Mouse (Mus musculus): ENCODE measurements around the gene Ogg1. TPM values are rescaled to one million over a fixed set of nuclear protein-coding genes. Genes with fewer than 3 reads are reported as not detected.

Ogg1 gene
- polyA plus RNA-seq, 1 experiment from 2014 or later, result 13.6 TPM

DNA sequence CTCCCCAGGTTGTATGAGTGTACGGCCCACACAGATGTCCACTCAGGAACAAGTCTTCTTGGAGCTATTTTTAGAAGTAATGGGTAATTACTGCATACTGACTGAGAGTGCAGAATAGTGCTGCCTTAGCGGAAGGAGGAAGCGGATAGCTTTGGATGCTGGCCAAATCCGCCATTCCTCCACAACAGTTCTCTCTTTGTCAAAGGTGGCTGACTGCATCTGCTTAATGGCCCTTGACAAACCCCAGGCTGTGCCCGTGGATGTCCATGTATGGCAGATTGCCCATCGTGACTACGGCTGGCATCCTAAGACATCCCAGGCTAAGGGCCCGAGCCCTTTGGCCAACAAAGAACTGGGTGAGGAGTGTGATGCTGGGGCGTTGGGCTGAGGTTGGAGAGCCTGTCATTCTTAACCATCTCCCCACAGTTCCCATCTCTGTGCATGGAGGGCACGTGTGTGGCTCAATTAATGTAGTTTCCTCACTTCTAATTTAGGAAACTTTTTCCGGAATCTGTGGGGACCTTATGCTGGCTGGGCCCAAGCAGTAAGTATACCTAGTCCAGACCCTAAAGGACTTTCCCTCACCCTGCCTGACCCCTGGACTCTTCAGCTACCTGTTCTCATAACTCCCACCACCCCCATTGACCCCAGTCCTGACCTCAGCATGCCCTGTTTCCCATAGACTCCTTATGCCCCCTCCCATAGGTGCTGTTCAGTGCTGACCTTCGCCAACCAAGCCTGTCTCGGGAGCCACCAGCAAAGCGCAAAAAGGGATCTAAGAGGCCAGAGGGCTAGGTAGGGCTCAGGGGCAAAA lies 6.6 kb downstream of the Ogg1 start:
- 89% methylated on average over 14 of the region's 14 CpGs for WGBS
- H3K36me3 ChIP-seq, result peaks cover 65% of the 10 kb centered on the region
- ATAC-seq (ENCODE audit: low FRiP score, low read depth), result peak; percentile 55; the same call in 1 of the 2 replicates
- no peak overlapping the region for H3K4me3 ChIP-seq
- no peak overlapping the region for H3K9ac ChIP-seq (replicated peaks)
- no peaks in the 10 kb centered on the region for H3K9me3 ChIP-seq
- H3K4me1 ChIP-seq, result 0 out of 2 replicates have a peak, but pooled peaks cover 5% of the 10 kb centered on the region
- H3K27ac ChIP-seq (replicated peaks), result no peak overlapping the region
- no peak overlapping the region for H3K4me2 ChIP-seq (replicated peaks)
- H3K27me3 ChIP-seq, result no peaks in the 10 kb centered on the region

GRCm38 (mm10) chr6:113334216-113334615 lies 7.4 kb downstream of the Ogg1 start:
- no peak overlapping the region for H3K4me3 ChIP-seq
- H3K27me3 ChIP-seq, result no peaks in the 10 kb centered on the region
- WGBS, result 77% methylated on average over 6 of the region's 6 CpGs
- ATAC-seq (ENCODE audit: low FRiP score, low read depth), result no peak
- H3K4me1 ChIP-seq, result 0 out of 2 replicates have a peak, but pooled peaks cover 5% of the 10 kb centered on the region
- no peak overlapping the region for H3K27ac ChIP-seq (replicated peaks)
- no peaks in the 10 kb centered on the region for H3K9me3 ChIP-seq
- H3K9ac ChIP-seq (replicated peaks), result no peak overlapping the region
- H3K36me3 ChIP-seq, result peaks cover 70% of the 10 kb centered on the region
- H3K4me2 ChIP-seq (replicated peaks), result no peak overlapping the region

GRCm38 (mm10) chr6:113336852-113337620 lies 10.3 kb downstream of the Ogg1 start:
- Histone ChIP-seq H3K4me3 (no peak overlapping the region), H3K4me1 (peaks cover 6% of the 10 kb centered on the region; the same call in 1 of the 2 replicates), H3K36me3 (peaks cover 68% of the 10 kb centered on the region), H3K27ac (replicated peaks) (no peak overlapping the region), H3K4me2 (replicated peaks) (no peak overlapping the region), H3K27me3 (no peaks in the 10 kb centered on the region), H3K9ac (replicated peaks) (no peak overlapping the region), H3K9me3 (no peaks in the 10 kb centered on the region)
- WGBS, result 82% methylated on average over 8 of the region's 8 CpGs
- no peak for ATAC-seq (ENCODE audit: low FRiP score, low read depth)

DNA sequence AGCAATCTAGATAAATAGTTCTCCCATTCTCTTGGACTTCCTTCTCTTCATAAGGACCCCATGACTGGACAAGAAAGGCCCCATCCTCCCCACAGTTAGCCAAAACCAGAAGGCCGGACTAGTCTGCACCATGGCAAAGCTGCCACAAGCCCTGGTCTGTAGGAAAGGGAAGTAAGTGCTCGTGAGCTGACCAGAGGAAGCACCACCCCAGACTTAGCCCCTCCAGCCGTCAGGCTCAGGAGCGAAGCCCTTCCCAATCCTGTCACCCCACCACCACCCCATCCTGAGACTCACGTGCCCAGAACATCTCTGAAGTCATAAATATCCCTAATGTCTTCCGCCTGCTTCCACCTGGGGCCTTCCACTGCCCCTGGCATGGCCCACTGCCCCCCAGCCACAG lies 14.8 kb downstream of the Ogg1 start:
- no peak for ATAC-seq (ENCODE audit: low FRiP score, low read depth)
- peaks cover 31% of the 10 kb centered on the region for H3K36me3 ChIP-seq
- H3K4me3 ChIP-seq, result no peak overlapping the region
- H3K27ac ChIP-seq (replicated peaks), result no peak overlapping the region
- peaks cover 24% of the 10 kb centered on the region for H3K4me1 ChIP-seq
- no peak overlapping the region; the same call in 1 of the 2 replicates for H3K9ac ChIP-seq (replicated peaks)
- H3K9me3 ChIP-seq, result no peaks in the 10 kb centered on the region
- H3K27me3 ChIP-seq, result no peaks in the 10 kb centered on the region
- 79% methylated on average over 6 of the region's 6 CpGs for WGBS
- H3K4me2 ChIP-seq (replicated peaks), result no peak overlapping the region

DNA sequence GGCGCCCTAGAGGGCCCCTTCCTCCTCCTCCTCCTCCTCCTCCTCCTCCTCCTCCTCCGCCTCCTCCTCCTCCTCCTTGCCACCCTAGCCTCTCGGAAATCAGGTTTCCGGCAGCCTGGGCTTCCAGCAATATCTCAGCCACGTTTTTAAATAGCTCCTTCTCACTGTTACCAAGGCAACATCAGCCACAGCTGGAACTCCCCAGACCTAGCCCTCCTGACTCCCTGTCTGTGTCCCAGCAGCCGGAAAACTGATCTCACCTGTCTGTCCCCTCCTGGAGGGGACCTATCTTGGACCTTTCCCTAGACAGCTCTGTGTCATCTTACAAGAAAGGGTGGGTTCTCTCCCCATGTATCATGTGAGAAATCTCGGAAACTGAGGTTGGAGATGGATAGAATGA lies 15.5 kb downstream of the Ogg1 start:
- Histone ChIP-seq H3K9me3 (no peaks in the 10 kb centered on the region), H3K4me2 (replicated peaks) (peak overlapping the region; percentile 78), H3K9ac (replicated peaks) (no peak overlapping the region), H3K4me1 (peaks cover 24% of the 10 kb centered on the region), H3K27me3 (no peaks in the 10 kb centered on the region), H3K4me3 (no peak overlapping the region), H3K36me3 (peaks cover 26% of the 10 kb centered on the region), H3K27ac (replicated peaks) (0 out of 2 replicates have a peak overlapping the region, but pooled peaks have one; percentile 15)
- WGBS, result 51% methylated on average over 4 of the region's 7 CpGs
- ATAC-seq (ENCODE audit: low FRiP score, low read depth), result no peak

GRCm38 (mm10) chr6:113343177-113344092 lies 16.7 kb downstream of the Ogg1 start, which contains the start of gene Camk1:
Gene Camk1, minus strand, starts transcription at chr6:113343984.
- Histone ChIP-seq H3K27ac (replicated peaks) (no peak within 1 kb of the TSS; the same call in 1 of the 2 replicates), H3K4me3 (peak within 1 kb of the TSS; percentile 62), H3K4me1 (peaks cover 24% of the 10 kb centered on the region), H3K27me3 (no peaks in the 10 kb centered on the region), H3K36me3 (peaks cover 17% of the 10 kb centered on the region), H3K9ac (replicated peaks) (peak within 1 kb of the TSS; percentile 81), H3K9me3 (no peaks in the 10 kb centered on the region), H3K4me2 (replicated peaks) (peak within 1 kb of the TSS; percentile 78)
- 16% methylated on average over 32 of the region's 32 CpGs for WGBS
- ATAC-seq (ENCODE audit: low FRiP score, low read depth), result peak; percentile 83

- H3K4me2 ChIP-seq (replicated peaks), result peak overlapping the region; percentile 78
- 62% methylated on average over 2 of the region's 2 CpGs for WGBS
- peaks cover 9% of the 10 kb centered on the region for H3K36me3 ChIP-seq
- H3K4me1 ChIP-seq, result peaks cover 24% of the 10 kb centered on the region
- H3K9me3 ChIP-seq, result no peaks in the 10 kb centered on the region
- peak; percentile 1; the same call in 1 of the 2 replicates for ATAC-seq (ENCODE audit: low FRiP score, low read depth)
- H3K4me3 ChIP-seq, result peak overlapping the region; percentile 62; the same call in 1 of the 2 replicates
- no peak overlapping the region for H3K9ac ChIP-seq (replicated peaks)
- no peaks in the 10 kb centered on the region for H3K27me3 ChIP-seq
- H3K27ac ChIP-seq (replicated peaks), result no peak overlapping the region
Measured at GRCm38 (mm10) chr6:113344321-113344720, 17.5 kb downstream of the Ogg1 start.

GRCm38 (mm10) chr6:113346897-113347296 lies 20.1 kb downstream of the Ogg1 start:
- H3K4me3 ChIP-seq, result no peak overlapping the region
- ATAC-seq (ENCODE audit: low FRiP score, low read depth), result no peak

DNA sequence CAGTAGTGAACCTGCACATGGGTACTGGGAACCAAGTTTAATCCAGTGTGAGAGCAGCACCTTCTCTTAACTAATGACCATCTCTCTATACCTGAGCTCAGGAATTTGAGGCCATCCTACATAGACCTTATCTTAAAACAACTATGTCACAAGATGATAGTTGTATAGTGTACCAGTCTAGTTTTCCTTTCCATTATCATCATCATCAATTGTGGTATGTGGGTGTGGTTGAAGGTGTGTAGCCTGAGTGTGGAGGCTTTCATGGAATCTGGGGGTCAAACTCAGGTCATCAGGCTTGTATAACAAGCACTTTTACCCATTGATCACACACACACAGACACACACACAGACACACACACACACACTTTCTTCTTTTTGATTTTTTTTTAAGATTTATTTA lies 23.8 kb downstream of the Ogg1 start:
- no peaks in the 10 kb centered on the region for H3K36me3 ChIP-seq
- H3K4me3 ChIP-seq, result no peak overlapping the region
- H3K9ac ChIP-seq (replicated peaks), result no peak overlapping the region
- no peak overlapping the region for H3K27ac ChIP-seq (replicated peaks)
- H3K4me1 ChIP-seq, result no peaks in the 10 kb centered on the region
- H3K4me2 ChIP-seq (replicated peaks), result no peak overlapping the region
- no peaks in the 10 kb centered on the region for H3K9me3 ChIP-seq
- ATAC-seq (ENCODE audit: low FRiP score, low read depth), result no peak
- no peaks in the 10 kb centered on the region for H3K27me3 ChIP-seq

More at GRCm38 (mm10) chr6:113346897-113347296, 20.1 kb downstream of the Ogg1 start:
- Histone ChIP-seq H3K36me3 (no peaks in the 10 kb centered on the region), H3K4me1 (peaks cover 24% of the 10 kb centered on the region), H3K9ac (replicated peaks) (no peak overlapping the region), H3K27me3 (no peaks in the 10 kb centered on the region), H3K27ac (replicated peaks) (no peak overlapping the region), H3K4me2 (replicated peaks) (no peak overlapping the region), H3K9me3 (no peaks in the 10 kb centered on the region)
- WGBS, result 88% methylated on average over 4 of the region's 4 CpGs

DNA sequence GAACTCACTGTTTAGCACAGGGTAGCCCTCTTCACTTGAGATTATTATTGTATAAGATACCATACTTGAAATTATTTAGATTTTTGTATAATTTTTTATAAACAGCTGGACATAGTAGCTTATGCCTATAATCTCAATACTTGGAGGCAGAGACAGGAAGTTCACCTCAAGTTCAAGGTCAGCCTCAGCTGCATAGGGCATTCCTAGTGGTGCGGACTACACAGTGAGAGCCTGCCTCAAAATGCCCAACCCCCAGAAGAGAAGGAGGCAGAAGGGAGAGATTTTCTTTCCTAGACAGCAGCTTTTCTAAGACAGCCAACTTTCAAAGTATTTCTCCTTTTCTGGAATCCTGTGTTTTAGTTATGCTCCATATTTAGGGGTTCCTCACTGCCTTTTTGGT lies 24.4 kb downstream of the Ogg1 start:
- H3K27ac ChIP-seq (replicated peaks), result no peak overlapping the region
- H3K4me1 ChIP-seq, result no peaks in the 10 kb centered on the region
- 0 out of 2 replicates have a peak, but pooled peaks cover 3% of the 10 kb centered on the region for H3K27me3 ChIP-seq
- no peak overlapping the region for H3K9ac ChIP-seq (replicated peaks)
- no peaks in the 10 kb centered on the region for H3K9me3 ChIP-seq
- WGBS, result 89% methylated on average over 1 of the region's 1 CpGs
- ATAC-seq (ENCODE audit: low FRiP score, low read depth), result no peak
- no peaks in the 10 kb centered on the region for H3K36me3 ChIP-seq
- no peak overlapping the region for H3K4me2 ChIP-seq (replicated peaks)
- no peak overlapping the region for H3K4me3 ChIP-seq

DNA sequence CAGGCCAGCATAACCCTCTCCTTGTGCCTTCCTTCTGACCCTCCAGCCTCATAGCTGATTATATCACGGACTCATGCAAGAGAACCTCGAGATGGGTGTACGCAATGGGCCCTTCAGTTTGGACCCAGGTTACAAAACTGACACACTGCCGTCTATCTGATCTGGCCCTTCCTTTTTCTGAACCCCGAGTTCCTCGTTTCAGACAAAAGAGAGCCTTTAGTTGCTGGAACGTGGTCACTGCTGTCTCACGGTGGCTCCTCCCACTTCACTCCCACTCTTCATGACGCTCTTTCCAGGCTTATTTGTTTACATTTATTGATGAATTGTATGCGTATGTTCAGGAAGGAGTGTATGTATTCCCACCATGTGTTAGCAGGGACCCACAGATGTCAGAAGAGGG lies 24.9 kb downstream of the Ogg1 start:
- Histone ChIP-seq H3K27ac (replicated peaks) (no peak overlapping the region), H3K4me2 (replicated peaks) (no peak overlapping the region), H3K9me3 (no peaks in the 10 kb centered on the region), H3K4me1 (no peaks in the 10 kb centered on the region), H3K9ac (replicated peaks) (no peak overlapping the region), H3K27me3 (0 out of 2 replicates have a peak, but pooled peaks cover 4% of the 10 kb centered on the region), H3K4me3 (no peak overlapping the region), H3K36me3 (no peaks in the 10 kb centered on the region)
- 62% methylated on average over 10 of the region's 10 CpGs for WGBS
- no peak for ATAC-seq (ENCODE audit: low FRiP score, low read depth)
